Mouse (Mus musculus): Measurements from ENCODE around the gene Chmp1a. TPM values are rescaled to one million over a fixed set of nuclear protein-coding genes. Genes with fewer than 3 reads are reported as not detected.

Gene Chmp1a
- total and polyA plus RNA-seq, 2 experiments from 2014 or later = 206 to 221 TPM

GRCm38 (mm10) chr8:123191908-123192307 lies 20.7 kb downstream of the Chmp1a start:
- H3K9me3 ChIP-seq (ENCODE audit: low read length) = no peaks in the 10 kb centered on the region
- 55% methylated on average over 8 of the region's 8 CpGs for WGBS
- H3K27ac ChIP-seq (ENCODE audit: low read depth, low read length) = no peak overlapping the region
- H3K4me1 ChIP-seq (ENCODE audit: insufficient read depth, low read length) = no peaks in the 10 kb centered on the region
- H3K4me2 ChIP-seq (ENCODE audit: low read depth, low read length, poor library complexity, severe bottlenecking) = no peak overlapping the region
- H3K9ac ChIP-seq (replicated peaks; ENCODE audit: low read length, poor library complexity, severe bottlenecking) = no peak overlapping the region
- H3K4me3 ChIP-seq (ENCODE audit: low read depth, low read length) = no peak overlapping the region
- no peaks in the 10 kb centered on the region for H3K36me3 ChIP-seq (ENCODE audit: insufficient read depth, low read length)
- H3K27me3 ChIP-seq (ENCODE audit: insufficient read depth, low read length) = no peaks in the 10 kb centered on the region
- DNase-seq (ENCODE audit: low spot score) (no peak), ATAC-seq (ENCODE audit: low FRiP score) (no peak)
- no peak for TF ChIP-seq CTCF (IDR thresholded peaks at IDR 0.05)

- ATAC-seq (ENCODE audit: low FRiP score) = no peak
- no peak overlapping the region for H3K9ac ChIP-seq (replicated peaks; ENCODE audit: low read length, poor library complexity, severe bottlenecking)
- no peak overlapping the region for H3K27ac ChIP-seq (ENCODE audit: low read depth, low read length)
- no peaks in the 10 kb centered on the region for H3K36me3 ChIP-seq (ENCODE audit: insufficient read depth, low read length)
- H3K4me2 ChIP-seq (ENCODE audit: low read depth, low read length, poor library complexity, severe bottlenecking) = no peak overlapping the region; the same call in 1 of the 2 replicates
- no peak overlapping the region for H3K4me3 ChIP-seq (ENCODE audit: low read depth, low read length)
- H3K9me3 ChIP-seq (ENCODE audit: low read length) = no peaks in the 10 kb centered on the region
- TF ChIP-seq CTCF (IDR thresholded peaks at IDR 0.05) = peak; percentile 73
- no peaks in the 10 kb centered on the region for H3K27me3 ChIP-seq (ENCODE audit: insufficient read depth, low read length)
- WGBS = 2% methylated on average over 9 of the region's 9 CpGs
- no peaks in the 10 kb centered on the region for H3K4me1 ChIP-seq (ENCODE audit: insufficient read depth, low read length)
- peak; percentile 85 for DNase-seq (ENCODE audit: low spot score)
Observed at GRCm38 (mm10) chr8:123190678-123191077, 21.9 kb downstream of the Chmp1a start.

DNA sequence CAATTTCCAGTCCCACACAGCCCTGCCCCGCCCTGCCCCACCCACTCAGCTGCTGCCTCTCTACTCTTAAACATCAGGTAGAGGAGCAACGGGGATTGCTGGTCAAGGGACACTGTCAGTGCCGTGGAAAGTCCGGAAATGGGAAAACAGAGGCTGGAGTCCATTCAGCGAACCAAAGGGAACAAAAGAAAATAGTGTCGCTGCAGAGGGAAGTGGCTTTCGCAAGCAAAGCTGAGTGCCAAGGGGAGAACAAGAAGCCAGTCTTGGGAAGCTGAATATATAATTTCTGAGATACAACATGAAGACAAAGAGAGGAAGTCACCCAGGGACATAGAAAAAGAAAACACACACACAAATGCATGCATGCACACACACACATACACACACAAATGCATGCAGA lies 23.7 kb downstream of the Chmp1a start:
- TF ChIP-seq CTCF (IDR thresholded peaks at IDR 0.05) = no peak
- DNase-seq (ENCODE audit: low spot score) (no peak), ATAC-seq (ENCODE audit: low FRiP score) (no peak)
- H3K36me3 ChIP-seq (ENCODE audit: insufficient read depth, low read length) = no peaks in the 10 kb centered on the region
- H3K27ac ChIP-seq (ENCODE audit: low read depth, low read length) = no peak overlapping the region
- H3K9me3 ChIP-seq (ENCODE audit: low read length) = no peaks in the 10 kb centered on the region
- no peaks in the 10 kb centered on the region for H3K4me1 ChIP-seq (ENCODE audit: insufficient read depth, low read length)
- no peak overlapping the region for H3K4me3 ChIP-seq (ENCODE audit: low read depth, low read length)
- WGBS = 75% methylated on average over 7 of the region's 7 CpGs
- no peaks in the 10 kb centered on the region for H3K27me3 ChIP-seq (ENCODE audit: insufficient read depth, low read length)
- H3K4me2 ChIP-seq (ENCODE audit: low read depth, low read length, poor library complexity, severe bottlenecking) = no peak overlapping the region
- no peak overlapping the region for H3K9ac ChIP-seq (replicated peaks; ENCODE audit: low read length, poor library complexity, severe bottlenecking)

- no peak for TF ChIP-seq CTCF (IDR thresholded peaks at IDR 0.05)
- Histone ChIP-seq H3K27me3 (ENCODE audit: insufficient read depth, low read length) (no peaks in the 10 kb centered on the region), H3K9me3 (ENCODE audit: low read length) (no peaks in the 10 kb centered on the region), H3K4me3 (ENCODE audit: low read depth, low read length) (no peak overlapping the region), H3K27ac (ENCODE audit: low read depth, low read length) (no peak overlapping the region), H3K9ac (replicated peaks; ENCODE audit: low read length, poor library complexity, severe bottlenecking) (no peak overlapping the region), H3K36me3 (ENCODE audit: insufficient read depth, low read length) (no peaks in the 10 kb centered on the region), H3K4me1 (ENCODE audit: insufficient read depth, low read length) (no peaks in the 10 kb centered on the region), H3K4me2 (ENCODE audit: low read depth, low read length, poor library complexity, severe bottlenecking) (no peak overlapping the region)
- 87% methylated on average over 2 of the region's 2 CpGs for WGBS
- ATAC-seq (ENCODE audit: low FRiP score) = no peak
- no peak for DNase-seq (ENCODE audit: low spot score)
Observed at GRCm38 (mm10) chr8:123188006-123188405, 24.6 kb downstream of the Chmp1a start.

DNA sequence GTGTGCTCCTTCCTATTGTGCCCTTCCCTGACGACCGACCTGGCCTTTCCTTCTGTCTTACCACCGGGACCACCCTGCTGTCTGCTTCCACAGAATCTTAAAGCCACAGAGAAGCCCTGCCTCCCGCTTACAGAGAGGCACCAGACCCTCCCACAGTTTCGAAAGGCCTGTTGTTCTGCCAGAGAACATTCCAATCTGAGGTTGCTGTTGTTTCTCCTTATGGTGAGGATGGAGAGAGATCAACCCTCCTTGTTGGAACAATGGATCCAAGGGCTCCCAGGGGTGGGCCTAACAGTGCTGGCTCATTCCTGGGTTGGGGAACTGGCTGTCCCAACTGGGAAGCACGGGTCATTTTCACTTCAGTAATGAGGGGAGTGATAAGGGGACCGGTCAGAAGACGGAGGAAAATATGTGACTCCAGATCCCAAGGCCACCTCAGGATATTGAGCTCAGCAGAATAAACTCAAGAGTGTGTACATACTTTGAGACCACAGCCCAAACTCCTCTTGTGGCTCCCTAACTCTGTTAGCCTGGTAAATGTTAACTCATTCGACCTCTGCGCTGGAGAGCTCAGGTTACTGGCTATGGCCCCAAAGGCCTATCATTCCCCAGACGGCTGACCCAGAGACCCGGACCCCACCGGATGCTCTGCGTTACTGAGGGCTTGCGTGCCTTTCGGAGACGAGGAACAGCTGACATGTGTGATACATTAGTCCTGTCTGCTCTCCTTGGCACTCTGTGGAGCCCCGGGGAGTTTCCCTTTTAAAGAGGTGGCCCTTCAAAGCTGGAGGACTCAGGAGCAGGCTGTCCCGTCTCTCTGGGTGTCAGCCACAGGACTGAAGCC lies 26.8 kb downstream of the Chmp1a start, which contains the start of gene Dpep1:
TSS of gene Dpep1 (plus strand) at position 677 of the 844 bp plus-strand sequence.
- Histone ChIP-seq H3K4me3 (ENCODE audit: low read depth, low read length) (no peak within 1 kb of the TSS), H3K9ac (replicated peaks; ENCODE audit: low read length, poor library complexity, severe bottlenecking) (no peak within 1 kb of the TSS), H3K27me3 (ENCODE audit: insufficient read depth, low read length) (no peaks in the 10 kb centered on the region), H3K9me3 (ENCODE audit: low read length) (no peaks in the 10 kb centered on the region), H3K36me3 (ENCODE audit: insufficient read depth, low read length) (no peaks in the 10 kb centered on the region), H3K4me2 (ENCODE audit: low read depth, low read length, poor library complexity, severe bottlenecking) (no peak within 1 kb of the TSS), H3K27ac (ENCODE audit: low read depth, low read length) (no peak within 1 kb of the TSS), H3K4me1 (ENCODE audit: insufficient read depth, low read length) (no peaks in the 10 kb centered on the region)
- DNase-seq (ENCODE audit: low spot score) (no peak), ATAC-seq (ENCODE audit: low FRiP score) (no peak)
- WGBS = 56% methylated on average over 19 of the region's 19 CpGs
- no peak for TF ChIP-seq CTCF (IDR thresholded peaks at IDR 0.05)

GRCm38 (mm10) chr8:123181391-123181790 lies 31.2 kb downstream of the Chmp1a start:
- WGBS = 74% methylated on average over 3 of the region's 3 CpGs
- Histone ChIP-seq H3K4me3 (ENCODE audit: low read depth, low read length) (no peak overlapping the region), H3K9ac (replicated peaks; ENCODE audit: low read length, poor library complexity, severe bottlenecking) (no peak overlapping the region), H3K9me3 (ENCODE audit: low read length) (no peaks in the 10 kb centered on the region), H3K4me1 (ENCODE audit: insufficient read depth, low read length) (no peaks in the 10 kb centered on the region), H3K4me2 (ENCODE audit: low read depth, low read length, poor library complexity, severe bottlenecking) (no peak overlapping the region), H3K27ac (ENCODE audit: low read depth, low read length) (no peak overlapping the region), H3K27me3 (ENCODE audit: insufficient read depth, low read length) (no peaks in the 10 kb centered on the region), H3K36me3 (ENCODE audit: insufficient read depth, low read length) (no peaks in the 10 kb centered on the region)
- DNase-seq (ENCODE audit: low spot score) = no peak
- ATAC-seq (ENCODE audit: low FRiP score) = no peak
- TF ChIP-seq CTCF (IDR thresholded peaks at IDR 0.05) = no peak

Measured in midbrain, postnatal 0 days (tissue).